Mouse (Mus musculus): ENCODE results near the gene Cenpa.

- no peak for TF ChIP-seq CTCF (IDR thresholded peaks at IDR 0.05; ENCODE audit: low read depth)
- TF ChIP-seq EP300 (optimal IDR thresholded peaks at IDR 0.05): no peak
These were observed 10.9 kb upstream of the Cenpa start for GRCm38 (mm10) chr5:30655526-30656195.

All from stomach, postnatal 0 days (tissue).